8 mouse cellular contexts compared by ENCODE assay signal in genomic region chr8:95914905-95915643, GRCm38 (mm10). TPM values are rescaled to one million over a fixed set of nuclear protein-coding genes. Genes with fewer than 3 reads are reported as not detected.
DNase-seq lines count a peak whose midpoint lies in the region; ATAC-seq and TF ChIP-seq lines count a peak whose summit lies in the region.

No protein-coding gene starts in this region.

- H3K4me3 ChIP-seq in heart, embryonic 14.5 days (ENCODE audit: control insufficient read depth in 1 of 2, insufficient read depth in 1 of 2, low read depth in 1 of 2, low read length in 2 of 2): no peak overlapping the region
- H3K4me3 ChIP-seq in liver, embryonic 13.5 days (replicated peaks): no peak overlapping the region
- H3K4me3 ChIP-seq in neural tube, embryonic 13.5 days: no peak overlapping the region
- H3K4me3 ChIP-seq in testis, adult 2 months (ENCODE audit: control insufficient read depth, low read depth, low read length): no peak overlapping the region

- peak; percentile 33 to 56 for DNase-seq in CD8-positive naive resting alpha-beta T cell, adult 2 months (ENCODE audit: low read depth in 2 of 2, low spot score in 2 of 2)
- DNase-seq in brain, adult 2 months (ENCODE audit: low read depth, low spot score): peak; percentile 88
- DNase-seq in kidney, postnatal 14 days: peak; percentile 79
- peak; percentile 27 for DNase-seq in liver, embryonic 13.5 days

- no peak overlapping the region for H3K27ac ChIP-seq in heart, embryonic 14.5 days (replicated peaks in 1 of 2; ENCODE audit: control insufficient read depth in 1 of 2, insufficient read depth in 1 of 2, low read depth in 2 of 2, low read length in 2 of 2)
- no peak overlapping the region for H3K27ac ChIP-seq in liver, embryonic 13.5 days
- no peak overlapping the region for H3K27ac ChIP-seq in neural tube, embryonic 13.5 days (replicated peaks)
- no peak overlapping the region for H3K27ac ChIP-seq in testis, adult 2 months (ENCODE audit: control insufficient read depth, insufficient read depth, low read depth, low read length)

- peak; percentile 83 for ATAC-seq in erythroblast, adult 5-6 weeks (replicated peaks; ENCODE audit: low FRiP score, poor library complexity, severe bottlenecking)
- ATAC-seq in heart, embryonic 14.5 days (ENCODE audit: insufficient number of reproducible peaks, insufficient read depth, low FRiP score, low read depth): 0 out of 2 replicates have a peak, but pooled peaks have one; percentile 50
- 0 out of 2 replicates have a peak, but pooled peaks have one; percentile 54 for ATAC-seq in liver, embryonic 13.5 days (ENCODE audit: low read depth)
- ATAC-seq in neural tube, embryonic 13.5 days (ENCODE audit: low read depth): peak; percentile 82

- TF ChIP-seq CTCF in testis, adult 2 months (IDR thresholded peaks at IDR 0.05; ENCODE audit: control insufficient read depth, insufficient read depth, insufficient replicate concordance, low read depth, low read length): peak; percentile 58; the same call in 1 of the 2 replicates

- no peaks in the 10 kb centered on the region for H3K9me3 ChIP-seq in heart, embryonic 14.5 days (ENCODE audit: control insufficient read depth, low read length)
- H3K9me3 ChIP-seq in liver, embryonic 13.5 days (replicated peaks): no peaks in the 10 kb centered on the region
- H3K9me3 ChIP-seq in neural tube, embryonic 13.5 days: no peaks in the 10 kb centered on the region

- peaks cover 0 to 2% of the 10 kb centered on the region in 2 experiments; a peak in 1 of 4 replicates for H3K4me1 ChIP-seq in heart, embryonic 14.5 days (ENCODE audit: control insufficient read depth in 2 of 2, insufficient read depth in 2 of 2, low read length in 2 of 2)
- 0 out of 2 replicates have a peak, but pooled peaks cover 3% of the 10 kb centered on the region for H3K4me1 ChIP-seq in liver, embryonic 13.5 days (replicated peaks)
- peaks cover 9% of the 10 kb centered on the region; the same call in 1 of the 2 replicates for H3K4me1 ChIP-seq in neural tube, embryonic 13.5 days (replicated peaks)
- no peaks in the 10 kb centered on the region for H3K4me1 ChIP-seq in testis, adult 2 months (ENCODE audit: control insufficient read depth, insufficient read depth, low read length)

- no peak for TF ChIP-seq POLR2A in testis, adult 2 months (IDR thresholded peaks at IDR 0.05; ENCODE audit: control insufficient read depth, low read depth, low read length)

- H3K4me2 ChIP-seq in heart, embryonic 14.5 days (ENCODE audit: low read length): no peak overlapping the region
- no peak overlapping the region for H3K4me2 ChIP-seq in liver, embryonic 13.5 days
- no peak overlapping the region for H3K4me2 ChIP-seq in neural tube, embryonic 13.5 days

- H3K36me3 ChIP-seq in heart, embryonic 14.5 days (ENCODE audit: control insufficient read depth, insufficient read depth, low read length): no peaks in the 10 kb centered on the region
- no peaks in the 10 kb centered on the region for H3K36me3 ChIP-seq in liver, embryonic 13.5 days
- H3K36me3 ChIP-seq in neural tube, embryonic 13.5 days: no peaks in the 10 kb centered on the region
- no peaks in the 10 kb centered on the region for H3K36me3 ChIP-seq in testis, adult 2 months (ENCODE audit: control insufficient read depth, insufficient read depth, low read length)

- WGBS in heart, embryonic 14.5 days: 10% methylated on average over 7 of the region's 7 CpGs
- 7% methylated on average over 7 of the region's 7 CpGs for WGBS in liver, embryonic 13.5 days (ENCODE audit: insufficient replicate concordance)
- WGBS in neural tube, embryonic 13.5 days: 11% methylated on average over 7 of the region's 7 CpGs

- H3K9ac ChIP-seq in heart, embryonic 14.5 days (ENCODE audit: low read length): no peak overlapping the region
- no peak overlapping the region for H3K9ac ChIP-seq in liver, embryonic 13.5 days
- no peak overlapping the region for H3K9ac ChIP-seq in neural tube, embryonic 13.5 days

- no peaks in the 10 kb centered on the region for H3K27me3 ChIP-seq in heart, embryonic 14.5 days (ENCODE audit: control insufficient read depth, insufficient read depth, low read length)
- no peaks in the 10 kb centered on the region; the same call in 1 of the 2 replicates for H3K27me3 ChIP-seq in liver, embryonic 13.5 days
- peaks cover 6% of the 10 kb centered on the region; the same call in 1 of the 2 replicates for H3K27me3 ChIP-seq in neural tube, embryonic 13.5 days
- no peaks in the 10 kb centered on the region for H3K27me3 ChIP-seq in testis, adult 2 months (ENCODE audit: control insufficient read depth, insufficient read depth, low read length)

RNA-seq across cellular contexts. Expression of gene Got2, which starts 26.7 kb away (rescaled TPM):
- 25.4 and 38.0 TPM in 2 replicates for total RNA-seq in erythroblast, adult 5-6 weeks (2015; ENCODE audit: low replicate concordance)
- 14.8 and 28.5 TPM in 2 replicates for total RNA-seq in erythroblast, adult 5-6 weeks (2017; ENCODE audit: low replicate concordance)
- polyA plus RNA-seq in heart, embryonic 14.5 days (2014; fragmentation: Nextera tagmentation; extraction: Ambion mirVana): 131 and 160 TPM in 2 replicates
- polyA plus RNA-seq in liver, embryonic 13.5 days (2015; fragmentation: Nextera tagmentation; extraction: Ambion mirVana): 199 and 242 TPM in 2 replicates
- polyA plus RNA-seq in neural tube, embryonic 13.5 days (2015; fragmentation: Nextera tagmentation; extraction: Ambion mirVana): 196 and 201 TPM in 2 replicates
- 8.7 and 15.7 TPM in 2 replicates for polyA plus RNA-seq in testis, adult 2 months (2012; rRNA removed)

Comparison
In these comparisons a context has a peak if more than half of its experiments do, and no peak if none do; other contexts are left out.
1. DNase-seq: peak in every context shown above with its lines; median percentile 88 in brain, adult 2 months; 79 in kidney, postnatal 14 days; 44 in CD8-positive naive resting alpha-beta T cell, adult 2 months; 27 in liver, embryonic 13.5 days.